Mouse (Mus musculus) T-helper 2 cell (primary cell): ENCODE measurements around the gene Hk2.
"Not testable (repeated sequence)": the region's sequence is repeated elsewhere in the genome, so short reads cannot be mapped to it uniquely, and the experiment has no call there.

Source experiments
- in situ Hi-C: fragments of 300-600 bp; cut with MboI, MseI; formaldehyde crosslinking; loops from one replicate; pipeline ENCODE4 v1.15.1; 2025; ENCODE audit warnings: high pct_unique_total_duplicates

Gene Hk2

GRCm38 (mm10) chr6:82696736-82697135, 77.5 kb downstream of the Hk2 start:
- in situ Hi-C loops = loop anchor here (5.0 kb wide), 1 partner anchor 84 kb away; no protein-coding TSS in a partner anchor

- in situ Hi-C loops = loop anchor here (5.0 kb wide), 1 partner anchor 82 kb away; no protein-coding TSS in a partner anchor
Observed at GRCm38 (mm10) chr6:82694668-82695067, 79.6 kb downstream of the Hk2 start.

- in situ Hi-C loops = no loop called here
Observed at GRCm38 (mm10) chr6:82689474-82689873, 84.8 kb downstream of the Hk2 start.

GRCm38 (mm10) chr6:82688586-82688985, 85.7 kb downstream of the Hk2 start:
- in situ Hi-C loops = not testable (repeated sequence)

GRCm38 (mm10) chr6:82684136-82684535, 90.1 kb downstream of the Hk2 start:
- in situ Hi-C loops = no loop called here

- in situ Hi-C loops = not testable (repeated sequence)
Observed at GRCm38 (mm10) chr6:82679286-82679685, 95.0 kb downstream of the Hk2 start.

GRCm38 (mm10) chr6:82677629-82678028, 96.6 kb downstream of the Hk2 start:
- in situ Hi-C loops = not testable (repeated sequence)
